Mouse (Mus musculus) limb, embryonic 10.5 days (tissue): Measurements from ENCODE around the gene Wdr90. TPM values are rescaled to one million over a fixed set of nuclear protein-coding genes. Genes with fewer than 3 reads are reported as not detected.

Experiments used
- DNase-seq: peaks from one replicate; pipeline ENCODE4 v3.0.0-alpha.2; 2017; ENCODE audit warnings: low spot score
- H3K27ac ChIP-seq: fragments of 300-500 bp; sonication (generic); 2 replicates; pipeline ENCODE4 v1.5.1; 2016; ENCODE audit warnings: mild to moderate bottlenecking
- H3K27me3 ChIP-seq: fragments of 300-500 bp; sonication (generic); 2 replicates; pipeline ENCODE4 v1.6.1; 2016; ENCODE audit warnings: low read depth, mild to moderate bottlenecking; ENCODE audit not compliant: poor library complexity, severe bottlenecking
- H3K36me3 ChIP-seq: fragments of 300-500 bp; sonication (generic); 2 replicates; pipeline ENCODE4 v1.6.1; 2016; ENCODE audit warnings: mild to moderate bottlenecking, moderate library complexity
- H3K4me1 ChIP-seq: fragments of 300-500 bp; sonication (generic); 2 replicates; pipeline ENCODE4 v1.6.1; 2016
- H3K4me3 ChIP-seq: fragments of 300-500 bp; sonication (generic); 2 replicates; pipeline ENCODE4 v1.5.1; 2016; ENCODE audit warnings: mild to moderate bottlenecking, moderate library complexity
- H3K9me3 ChIP-seq: fragments of 300-500 bp; sonication (generic); replicated peaks from 2 replicates; pipeline ENCODE4 v1.6.1; 2016; ENCODE audit warnings: mild to moderate bottlenecking
- WGBS: fragments of 180-500 bp; shearing (Covaris S2); methylation state at CpG from one replicate; pipeline ENCODE4 v1.1.7; 2016; 5-methylcytosine and 5-hydroxymethylcytosine counted together
- polyA plus RNA-seq: library from polyadenylated mRNA; unstranded; fragments of >200 nt; fragmentation: Nextera tagmentation; extraction: Ambion mirVana; gene quantifications from 2 replicates; pipeline ENCODE4 v1.2.1, GENCODE M21; 2016

Gene Wdr90
- polyA plus RNA-seq, 1 experiment from 2014 or later: 46.2 TPM

GRCm38 (mm10) chr17:25838904-25839303 lies 22.4 kb downstream of the Wdr90 start:
- no peak for DNase-seq
- H3K4me1 ChIP-seq: peaks cover 73% of the 10 kb centered on the region
- no peaks in the 10 kb centered on the region for H3K27me3 ChIP-seq
- no peak overlapping the region for H3K27ac ChIP-seq
- 89% methylated on average over 4 of the region's 4 CpGs for WGBS
- no peaks in the 10 kb centered on the region for H3K9me3 ChIP-seq
- H3K36me3 ChIP-seq: peaks cover 83% of the 10 kb centered on the region
- no peak overlapping the region for H3K4me3 ChIP-seq

- no peak overlapping the region for H3K27ac ChIP-seq
- H3K9me3 ChIP-seq: no peaks in the 10 kb centered on the region
- no peak for DNase-seq
- WGBS: 61% methylated on average over 3 of the region's 3 CpGs
- H3K4me3 ChIP-seq: peak overlapping the region; percentile 77
- peaks cover 75% of the 10 kb centered on the region for H3K36me3 ChIP-seq
- H3K27me3 ChIP-seq: no peaks in the 10 kb centered on the region
- peaks cover 67% of the 10 kb centered on the region for H3K4me1 ChIP-seq
Measured at GRCm38 (mm10) chr17:25837533-25837932, 23.8 kb downstream of the Wdr90 start.

- Histone ChIP-seq H3K36me3 (peaks cover 71% of the 10 kb centered on the region), H3K27me3 (no peaks in the 10 kb centered on the region), H3K4me3 (peak within 1 kb of the TSS; percentile 77), H3K27ac (peak within 1 kb of the TSS; percentile 79), H3K9me3 (no peaks in the 10 kb centered on the region), H3K4me1 (peaks cover 65% of the 10 kb centered on the region)
- WGBS: 2% methylated on average over 29 of the region's 29 CpGs
- DNase-seq: peak; percentile 77
Measured at GRCm38 (mm10) chr17:25837076-25837410, 24.3 kb downstream of the Wdr90 start, which contains the start of gene Rhbdl1. Rhbdl1 (minus strand) TSS chr17:25837295.

- Histone ChIP-seq H3K9me3 (no peaks in the 10 kb centered on the region), H3K27ac (peak overlapping the region; percentile 79), H3K27me3 (no peaks in the 10 kb centered on the region), H3K4me1 (peaks cover 70% of the 10 kb centered on the region), H3K4me3 (peak overlapping the region; percentile 77), H3K36me3 (peaks cover 71% of the 10 kb centered on the region)
- WGBS: 25% methylated on average over 23 of the region's 23 CpGs
- no peak for DNase-seq
Measured at GRCm38 (mm10) chr17:25836397-25837075, 24.8 kb downstream of the Wdr90 start.

GRCm38 (mm10) chr17:25835816-25836215 lies 25.5 kb downstream of the Wdr90 start:
- H3K4me3 ChIP-seq: peak overlapping the region; percentile 77
- no peaks in the 10 kb centered on the region for H3K27me3 ChIP-seq
- peak overlapping the region; percentile 79; the same call in 1 of the 2 replicates for H3K27ac ChIP-seq
- no peak for DNase-seq
- peaks cover 77% of the 10 kb centered on the region for H3K4me1 ChIP-seq
- H3K36me3 ChIP-seq: peaks cover 71% of the 10 kb centered on the region
- no peaks in the 10 kb centered on the region for H3K9me3 ChIP-seq
- WGBS: 92% methylated on average over 16 of the region's 16 CpGs

- peak overlapping the region; percentile 77 for H3K4me3 ChIP-seq
- WGBS: 94% methylated on average over 7 of the region's 7 CpGs
- no peaks in the 10 kb centered on the region for H3K27me3 ChIP-seq
- peaks cover 82% of the 10 kb centered on the region for H3K4me1 ChIP-seq
- DNase-seq: no peak
- peaks cover 71% of the 10 kb centered on the region for H3K36me3 ChIP-seq
- no peak overlapping the region for H3K27ac ChIP-seq
- H3K9me3 ChIP-seq: no peaks in the 10 kb centered on the region
Measured at GRCm38 (mm10) chr17:25835301-25835700, 26.0 kb downstream of the Wdr90 start.

GRCm38 (mm10) chr17:25834595-25835222 lies 26.6 kb downstream of the Wdr90 start:
- H3K4me3 ChIP-seq: peak overlapping the region; percentile 77
- 91% methylated on average over 12 of the region's 12 CpGs for WGBS
- peaks cover 71% of the 10 kb centered on the region for H3K36me3 ChIP-seq
- DNase-seq: no peak
- H3K27me3 ChIP-seq: no peaks in the 10 kb centered on the region
- H3K4me1 ChIP-seq: peaks cover 87% of the 10 kb centered on the region
- H3K9me3 ChIP-seq: no peaks in the 10 kb centered on the region
- H3K27ac ChIP-seq: peak overlapping the region; percentile 95; the same call in 1 of the 2 replicates

- 55% methylated on average over 6 of the region's 6 CpGs for WGBS
- peaks cover 69% of the 10 kb centered on the region for H3K36me3 ChIP-seq
- peaks cover 88% of the 10 kb centered on the region for H3K4me1 ChIP-seq
Measured at GRCm38 (mm10) chr17:25833961-25834594, 27.2 kb downstream of the Wdr90 start.

GRCm38 (mm10) chr17:25833291-25833663 lies 28.0 kb downstream of the Wdr90 start, which contains the start of gene Stub1:
Stub1 (minus strand) TSS chr17:25833404.
- Histone ChIP-seq H3K27me3 (no peaks in the 10 kb centered on the region), H3K27ac (peak within 1 kb of the TSS; percentile 95), H3K4me1 (peaks cover 90% of the 10 kb centered on the region), H3K36me3 (peaks cover 61% of the 10 kb centered on the region), H3K4me3 (peak within 1 kb of the TSS; percentile 77), H3K9me3 (no peaks in the 10 kb centered on the region)
- DNase-seq: no peak
- under 1% methylated on average over 24 of the region's 24 CpGs for WGBS

More at GRCm38 (mm10) chr17:25833961-25834594, 27.2 kb downstream of the Wdr90 start:
- H3K4me3 ChIP-seq: peak overlapping the region; percentile 77
- DNase-seq: no peak
- no peaks in the 10 kb centered on the region for H3K27me3 ChIP-seq
- no peaks in the 10 kb centered on the region for H3K9me3 ChIP-seq
- H3K27ac ChIP-seq: peak overlapping the region; percentile 95

GRCm38 (mm10) chr17:25832436-25833290 lies 28.6 kb downstream of the Wdr90 start:
- peaks cover 91% of the 10 kb centered on the region for H3K4me1 ChIP-seq
- peak overlapping the region; percentile 95 for H3K27ac ChIP-seq
- H3K36me3 ChIP-seq: peaks cover 61% of the 10 kb centered on the region
- H3K9me3 ChIP-seq: no peaks in the 10 kb centered on the region
- no peaks in the 10 kb centered on the region for H3K27me3 ChIP-seq
- peak; percentile 97 for DNase-seq
- under 1% methylated on average over 77 of the region's 77 CpGs for WGBS
- H3K4me3 ChIP-seq: peak overlapping the region; percentile 77

- no peaks in the 10 kb centered on the region for H3K27me3 ChIP-seq
- H3K4me3 ChIP-seq: peak overlapping the region; percentile 77
- peak overlapping the region; percentile 95 for H3K27ac ChIP-seq
- 66% methylated on average over 21 of the region's 21 CpGs for WGBS
- H3K36me3 ChIP-seq: peaks cover 68% of the 10 kb centered on the region
- DNase-seq: no peak
- no peaks in the 10 kb centered on the region for H3K9me3 ChIP-seq
- H3K4me1 ChIP-seq: peaks cover 89% of the 10 kb centered on the region
Measured at GRCm38 (mm10) chr17:25831451-25832281, 29.6 kb downstream of the Wdr90 start.
